Mouse (Mus musculus) c-Kit-positive CD71-positive TER-119-negative erythroid progenitor cells, embryonic 14.5 days (primary cell): ENCODE measurements at regions not wholly inside any gene's neighbourhood (a gene's known extent, or its start where the extent isn't known, plus 50 kb on each side); places are given as distances from the start of the nearest gene placed in this dataset.

ENCODE experiments used
- DNase-seq: peaks from one replicate; pipeline ENCODE4 v3.0.0-alpha.2; 2013; ENCODE audit warnings: low read depth

GRCm38 (mm10) chr4:83915871-83916270 is 390.5 kb downstream of the Ccdc171 start:
- no peak for DNase-seq

DNA sequence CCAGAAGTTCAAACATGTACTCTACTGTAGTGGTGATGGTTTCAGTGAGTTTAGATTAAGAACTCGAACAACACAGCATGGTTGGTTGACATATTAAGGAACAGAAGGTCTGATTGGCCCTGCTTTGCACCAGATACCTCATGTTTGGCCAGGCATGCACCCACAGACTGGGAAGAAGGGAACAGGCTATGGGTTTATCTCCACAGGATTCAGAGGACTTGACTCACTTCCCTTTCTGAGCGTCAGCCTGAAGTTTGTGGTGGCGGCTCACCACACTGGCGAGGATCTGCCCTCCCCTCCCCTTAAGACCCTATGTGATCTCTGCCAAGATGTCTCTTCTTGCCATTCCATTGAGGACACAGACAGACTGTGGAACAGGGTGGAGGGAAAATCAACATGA is 391.7 kb downstream of the Ccdc171 start:
- DNase-seq = no peak

- DNase-seq = no peak
Measured at GRCm38 (mm10) chr4:83918093-83918492, 392.7 kb downstream of the Ccdc171 start.

DNA sequence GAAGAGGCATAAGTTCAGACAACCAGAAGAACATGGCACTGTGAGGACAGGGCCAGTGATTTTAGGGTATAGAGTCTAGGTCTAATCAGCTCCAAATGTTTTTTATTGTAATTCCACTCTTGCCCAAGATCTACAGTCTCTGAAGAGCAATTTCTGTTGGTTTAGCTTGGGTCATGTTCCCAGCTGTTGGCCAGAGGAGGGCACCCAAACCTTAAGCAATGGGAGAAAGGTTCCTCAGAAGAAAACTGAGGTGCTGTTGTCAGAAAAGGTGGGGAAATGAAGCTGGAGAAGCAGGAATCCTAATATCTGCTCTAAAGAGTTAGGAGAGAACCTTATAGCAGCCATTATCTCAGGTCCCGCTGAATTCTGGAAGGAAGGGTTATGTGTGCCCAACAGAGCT is 393.7 kb downstream of the Ccdc171 start:
- DNase-seq = no peak

DNA sequence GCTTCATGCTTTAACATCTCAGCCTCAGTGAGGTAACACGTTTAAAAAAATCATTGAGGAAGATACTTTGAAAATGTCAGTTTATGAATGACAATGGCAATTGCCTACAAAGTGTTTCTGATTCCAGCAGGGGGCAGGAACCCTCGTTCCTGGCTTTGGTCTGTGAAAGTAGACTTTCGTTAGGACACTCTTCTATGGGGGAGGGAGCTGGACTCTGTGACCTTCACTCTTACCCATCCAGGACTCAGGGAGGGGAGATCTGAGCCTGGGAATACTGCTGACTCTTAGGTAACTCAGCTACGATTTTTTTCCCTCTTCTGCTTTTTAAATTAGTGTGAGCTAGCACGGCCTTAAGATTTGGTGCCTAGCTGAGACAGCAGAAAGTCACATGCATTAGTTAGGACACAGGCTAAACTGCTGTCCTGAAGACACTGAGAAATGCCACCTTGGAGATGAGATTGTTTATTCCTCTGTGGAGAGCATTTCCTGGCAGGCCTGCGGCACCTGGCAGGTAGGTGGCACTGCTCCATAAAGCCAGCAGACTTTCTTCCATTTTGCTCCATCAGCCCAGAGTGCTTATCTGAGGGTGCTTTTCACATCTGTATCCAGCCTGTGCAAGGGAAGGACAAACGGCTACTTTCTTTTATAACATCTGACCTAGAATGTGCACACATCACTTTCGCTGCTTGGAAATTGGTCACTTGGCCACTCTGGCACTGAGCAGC is 399.9 kb downstream of the Ccdc171 start:
- no peak for DNase-seq

DNA sequence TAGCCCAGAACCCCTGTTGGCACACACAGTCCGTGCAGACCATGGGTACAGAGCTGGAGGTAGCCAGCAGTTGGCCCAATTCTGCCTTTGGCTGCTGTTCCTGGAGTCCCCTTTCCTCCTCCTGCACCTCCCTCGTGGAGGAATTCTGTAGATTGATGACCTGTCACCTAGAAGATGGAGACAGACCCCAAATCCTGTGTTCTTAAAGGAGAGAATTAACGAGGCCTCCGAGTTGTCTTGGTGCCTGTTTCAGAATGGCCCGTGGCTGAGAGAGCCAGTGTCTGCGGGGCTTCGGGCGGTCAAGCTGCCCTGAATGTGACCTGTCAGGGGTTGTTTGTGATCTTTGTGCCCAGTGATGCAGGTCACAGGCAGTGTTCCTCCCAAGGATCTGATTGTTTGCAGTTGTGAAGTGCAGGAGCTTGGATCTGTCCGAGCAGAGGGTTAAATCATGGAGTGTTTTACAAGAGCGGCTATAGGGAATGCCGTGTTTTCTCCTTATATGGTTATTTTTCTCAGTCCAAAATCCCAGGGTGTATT is 400.9 kb downstream of the Ccdc171 start:
- no peak for DNase-seq

DNA sequence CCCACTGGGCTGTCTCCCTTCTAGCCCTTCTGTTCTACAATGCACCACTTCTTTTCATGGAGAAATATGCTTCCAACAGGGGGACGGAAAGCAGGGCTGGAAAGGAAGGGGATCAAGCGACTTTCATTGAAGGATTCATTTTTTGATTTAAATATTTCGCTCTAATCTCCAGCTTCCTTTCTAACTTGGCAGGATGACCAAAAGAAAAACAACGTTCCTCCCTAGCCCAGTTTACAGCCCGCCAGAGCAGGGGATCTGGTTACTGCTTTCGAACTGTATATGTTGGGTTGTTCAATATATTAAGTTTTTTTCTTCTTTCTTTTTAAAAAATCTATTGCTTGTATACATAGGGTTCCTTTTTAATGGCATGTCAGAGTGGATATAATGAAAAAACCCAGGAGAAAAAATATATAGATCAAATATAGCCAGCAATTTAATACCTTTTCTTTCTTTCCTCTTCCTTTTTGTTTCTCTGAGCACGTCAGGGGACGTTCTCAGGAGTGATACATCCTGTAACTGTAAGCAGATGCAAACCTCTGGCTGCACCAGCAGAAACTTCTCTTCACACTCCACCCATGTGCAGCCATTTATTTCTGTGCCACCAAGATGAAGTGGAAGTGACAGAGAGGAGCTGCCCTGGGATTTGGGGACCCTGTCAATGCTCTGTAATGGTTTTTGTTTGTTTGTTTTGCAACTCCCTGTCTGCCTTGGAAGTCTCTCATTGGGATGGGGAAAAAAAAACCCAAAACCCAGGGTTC is 406.7 kb downstream of the Ccdc171 start:
- DNase-seq = no peak

- DNase-seq = no peak
Measured at GRCm38 (mm10) chr4:83941693-83942092, 416.3 kb downstream of the Ccdc171 start.

DNA sequence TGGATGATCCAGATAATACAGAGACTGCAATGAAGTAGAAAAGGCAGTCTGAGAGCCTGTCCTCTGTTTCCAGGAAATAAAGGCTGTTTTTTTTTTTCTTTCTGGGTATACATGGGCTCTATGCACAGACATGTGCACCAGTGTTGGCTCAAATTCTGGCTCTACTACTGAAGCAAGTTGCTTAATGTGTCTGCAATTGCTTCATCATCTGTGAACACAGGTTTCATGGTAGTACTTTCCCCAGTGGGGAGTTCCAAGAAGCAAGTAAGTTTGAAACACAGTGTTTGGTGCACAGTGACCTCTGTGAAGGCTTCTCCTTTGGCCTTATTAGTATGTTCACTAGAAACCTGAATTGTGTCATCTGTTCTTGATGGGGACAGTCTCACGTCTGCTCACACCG is 424.3 kb downstream of the Ccdc171 start:
- DNase-seq = no peak

DNA sequence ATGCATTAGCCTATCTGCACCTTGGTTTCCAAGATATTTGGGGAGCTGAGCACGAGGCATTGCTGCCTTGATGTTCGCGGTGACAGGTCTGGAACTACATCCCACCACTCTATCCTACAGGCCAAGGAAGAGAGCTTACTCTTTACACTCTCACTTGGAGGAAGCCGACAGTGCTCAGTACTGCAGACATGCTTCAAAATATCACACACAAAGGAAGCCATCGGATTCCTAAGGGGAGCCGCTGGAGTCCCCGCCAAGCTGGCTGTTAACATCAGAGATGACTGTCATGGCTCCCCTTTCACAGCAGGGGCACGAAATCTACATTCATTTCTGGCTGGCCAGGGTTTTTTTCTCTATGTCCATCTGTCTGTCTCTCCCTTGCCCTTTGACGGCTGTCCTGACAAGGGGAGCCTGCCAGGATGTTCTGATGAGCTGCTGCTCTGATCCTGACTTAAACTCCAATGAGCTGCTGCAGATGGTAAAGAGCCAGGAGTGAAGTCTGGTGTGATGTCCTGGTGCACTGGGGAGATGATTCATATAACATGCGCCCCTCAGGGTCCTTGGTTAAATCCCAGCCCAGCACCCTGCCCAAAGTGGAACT is 425.6 kb downstream of the Ccdc171 start:
- DNase-seq = no peak

DNA sequence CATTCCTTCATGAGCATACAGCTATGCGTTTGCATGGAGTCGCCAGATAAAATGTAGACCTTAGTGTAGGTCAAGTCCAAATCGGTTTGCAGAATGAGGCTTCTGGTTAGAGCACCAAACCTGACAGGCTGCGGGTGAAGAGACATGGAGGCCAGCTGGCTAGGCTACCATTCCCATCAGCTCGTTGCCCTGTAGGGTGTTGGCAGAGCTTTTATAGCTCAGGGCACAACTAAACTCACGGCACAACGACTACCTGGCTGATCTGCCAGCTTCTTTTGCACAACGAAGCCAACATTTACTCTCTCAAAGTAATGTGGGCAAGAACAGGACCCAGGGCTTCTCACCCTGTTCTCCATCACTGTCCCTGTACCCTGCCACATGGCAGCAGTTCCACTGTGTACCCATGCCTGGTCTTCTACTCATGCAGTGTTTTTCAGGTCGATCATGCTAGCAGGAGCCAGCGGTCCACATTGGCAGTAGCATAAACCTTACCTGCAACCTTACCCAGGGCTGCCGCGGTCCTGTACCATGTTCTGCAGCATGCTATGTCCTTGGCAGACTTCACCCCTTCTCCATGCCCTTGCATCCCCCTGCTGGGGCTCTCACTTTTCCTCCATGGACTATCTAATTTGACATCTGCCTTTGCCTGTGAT is 431.0 kb downstream of the Ccdc171 start:
- DNase-seq = no peak

DNA sequence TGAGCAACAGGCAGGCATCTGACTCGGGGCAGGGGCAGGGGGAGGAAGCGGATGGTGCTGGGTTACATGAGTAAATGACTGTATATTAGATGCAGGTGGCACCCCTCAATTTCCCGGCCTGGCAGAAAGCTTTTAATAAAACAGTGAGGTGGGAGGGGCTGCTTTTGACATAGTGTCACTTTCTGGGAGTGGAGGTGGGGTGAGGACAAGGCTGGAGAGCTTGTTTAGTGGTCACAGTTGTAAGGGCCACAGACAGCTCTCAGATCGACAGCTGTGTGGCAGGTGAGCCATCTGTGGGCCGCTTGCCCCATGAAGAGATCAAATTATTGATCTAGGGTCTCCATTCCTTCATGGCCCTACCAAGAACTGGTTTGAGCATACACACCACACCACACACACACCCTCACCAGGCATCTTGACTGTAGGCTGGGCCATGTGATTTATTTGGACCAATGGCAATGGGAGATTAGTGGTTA is 431.9 kb downstream of the Ccdc171 start:
- no peak for DNase-seq

GRCm38 (mm10) chr4:83966898-83967297 is 441.6 kb downstream of the Ccdc171 start:
- DNase-seq = no peak

GRCm38 (mm10) chr4:83973162-83973561 is 447.8 kb downstream of the Ccdc171 start:
- DNase-seq = no peak

DNA sequence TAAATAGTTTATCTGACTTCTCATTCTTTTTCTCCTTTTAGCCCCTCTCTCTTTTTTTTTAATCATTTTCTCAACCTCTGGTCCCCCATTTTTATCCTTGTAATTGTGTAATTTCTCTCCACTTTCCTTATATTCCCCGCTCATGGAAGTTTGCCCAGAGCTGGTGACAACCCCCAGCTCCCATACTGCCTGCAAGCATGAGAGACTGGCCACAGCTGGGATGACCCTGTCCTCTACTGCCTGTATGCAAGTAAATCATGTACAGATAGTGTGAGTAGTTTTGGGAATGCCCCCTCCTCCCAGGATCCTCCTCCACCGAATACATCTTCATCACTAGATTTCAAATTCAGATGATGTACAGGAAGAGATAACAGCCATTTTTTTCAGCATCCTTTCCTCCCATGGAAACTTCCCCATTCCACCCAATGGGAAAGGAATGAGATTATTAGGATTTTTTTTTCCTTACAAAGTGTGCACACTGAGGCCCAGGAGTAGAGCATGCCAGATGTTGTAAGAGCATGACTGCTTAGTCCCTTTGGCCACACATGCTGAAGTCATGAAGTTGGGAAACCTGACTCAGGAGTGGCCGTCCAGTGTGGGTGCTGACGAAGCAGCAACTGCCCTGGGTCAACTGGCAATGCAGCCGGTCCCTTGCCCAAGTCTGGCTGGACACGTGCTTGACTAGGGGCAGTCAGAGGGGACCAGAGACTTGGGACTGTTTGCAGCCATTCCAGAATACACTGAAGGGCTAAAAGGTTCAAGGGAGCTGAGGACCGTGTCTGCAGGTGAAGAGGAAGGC is 449.1 kb downstream of the Ccdc171 start:
- no peak for DNase-seq

GRCm38 (mm10) chr4:83975569-83975968 is 450.2 kb downstream of the Ccdc171 start:
- no peak for DNase-seq

DNA sequence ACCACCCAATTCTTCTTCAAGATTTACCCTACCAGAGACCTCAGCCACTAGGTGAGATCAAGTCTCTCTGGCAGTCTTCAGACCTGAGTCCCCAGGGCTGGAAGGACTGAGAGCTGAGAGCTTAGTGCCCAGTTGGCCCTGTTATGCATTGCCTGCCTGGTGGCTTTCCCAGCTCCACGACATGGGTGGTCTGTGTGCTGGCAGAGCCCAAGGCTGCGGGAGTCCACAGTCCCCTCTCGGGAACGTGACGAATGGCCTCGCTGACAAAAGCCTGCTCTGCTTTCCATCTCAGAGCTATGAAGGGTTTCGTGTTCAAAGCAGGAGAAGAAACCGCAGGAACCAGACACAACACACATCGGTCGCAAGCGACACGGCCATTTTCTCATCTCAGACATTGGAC is 450.7 kb downstream of the Ccdc171 start:
- DNase-seq = no peak

DNA sequence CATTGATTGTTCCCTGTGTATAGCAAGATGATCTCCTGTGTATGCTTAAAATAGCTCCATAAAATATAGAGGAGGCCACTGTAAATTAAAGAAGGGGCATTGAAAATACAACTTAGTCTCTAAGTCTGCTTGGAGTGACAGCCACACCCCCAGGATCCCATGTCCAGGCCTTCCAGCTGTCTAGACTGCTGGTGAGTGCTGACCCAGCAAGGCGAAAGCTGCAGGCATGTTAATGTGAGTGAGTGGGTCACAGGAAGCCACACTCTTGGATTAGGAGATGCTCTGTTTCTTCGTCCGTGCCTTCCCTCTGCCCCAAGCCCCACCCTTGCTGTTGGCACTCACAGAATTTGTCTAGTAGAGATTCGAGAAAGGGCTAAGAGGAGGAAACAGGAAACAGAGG is 453.7 kb downstream of the Ccdc171 start:
- DNase-seq = no peak

DNA sequence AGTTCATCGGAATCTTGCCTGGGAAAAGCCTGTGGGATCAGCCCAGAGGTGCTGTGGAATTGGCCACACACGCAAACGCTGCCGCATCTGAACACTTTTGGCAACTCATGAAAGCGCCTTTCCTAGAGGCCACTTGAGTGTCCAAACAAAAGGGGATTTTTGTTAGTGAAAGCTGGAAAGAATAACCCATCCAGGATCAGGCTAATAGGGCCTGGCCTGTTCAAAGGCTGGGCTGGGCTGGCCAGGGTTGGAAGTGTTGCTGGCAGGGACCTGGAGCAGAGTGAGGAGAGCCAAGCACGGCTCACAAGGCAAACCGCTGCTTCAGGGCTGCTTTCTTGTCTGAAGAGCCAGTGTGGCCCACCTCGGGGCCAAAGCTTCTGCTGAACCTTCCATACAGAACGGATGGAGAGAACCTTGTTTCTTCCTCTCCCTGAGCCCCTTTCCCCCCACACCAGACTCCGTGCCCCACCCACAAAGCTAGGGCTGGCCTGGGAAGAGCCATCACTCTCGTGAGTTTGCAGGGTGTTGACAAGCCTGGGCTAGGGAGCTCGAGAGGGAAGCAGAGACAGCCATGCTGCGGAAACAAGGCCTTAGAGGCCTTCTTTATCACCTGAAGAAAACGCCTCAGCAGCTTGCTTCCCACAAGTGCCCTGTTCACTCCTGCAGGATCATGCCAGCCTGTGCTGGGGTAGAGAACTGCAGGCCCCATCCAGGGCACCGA is 459.5 kb downstream of the Ccdc171 start:
- DNase-seq = no peak

DNA sequence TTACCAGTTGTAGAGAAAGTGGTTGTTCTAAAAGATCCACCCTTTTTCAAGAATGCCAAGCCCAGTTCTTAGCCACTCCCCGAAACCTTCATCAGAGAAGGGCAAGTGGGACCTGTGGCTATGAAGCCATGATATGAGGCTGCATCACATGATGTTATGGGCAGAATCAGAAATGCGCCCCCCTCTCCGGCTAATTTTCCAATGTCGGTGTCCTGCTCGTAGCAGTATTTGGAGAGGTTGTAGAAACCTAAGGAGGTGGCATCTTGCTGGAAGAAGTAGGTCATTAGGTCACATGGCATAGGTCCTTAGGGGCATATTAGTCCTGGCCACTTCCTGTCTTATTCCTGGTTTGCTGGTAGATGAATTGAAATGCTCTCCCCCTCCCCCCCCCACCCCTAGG is 460.1 kb downstream of the Ccdc171 start:
- no peak for DNase-seq
